Mouse (Mus musculus): ENCODE results near the gene Pak1ip1. TPM values are rescaled to one million over a fixed set of nuclear protein-coding genes. Genes with fewer than 3 reads are reported as not detected.

The Pak1ip1 gene
- polyA plus RNA-seq, 1 experiment from 2014 or later: 78.0 TPM

GRCm38 (mm10) chr13:41047280-41047679 is 46.5 kb downstream of the Pak1ip1 start:
- H3K9ac ChIP-seq (ENCODE audit: low read depth, low read length): no peak overlapping the region
- no peaks in the 10 kb centered on the region for H3K27me3 ChIP-seq (ENCODE audit: control insufficient read depth, insufficient read depth, low read length)
- H3K27ac ChIP-seq (ENCODE audit: low read depth, low read length): no peak overlapping the region
- H3K4me1 ChIP-seq (ENCODE audit: control insufficient read depth, insufficient read depth, low read length): no peaks in the 10 kb centered on the region
- H3K36me3 ChIP-seq (ENCODE audit: control insufficient read depth, insufficient read depth, low read length): no peaks in the 10 kb centered on the region
- no peak for ATAC-seq (ENCODE audit: low FRiP score, low TSS enrichment)
- WGBS: 84% methylated on average over 6 of the region's 6 CpGs
- H3K4me3 ChIP-seq (ENCODE audit: low read length): no peak overlapping the region
- H3K9me3 ChIP-seq (ENCODE audit: control insufficient read depth, low read length): no peaks in the 10 kb centered on the region
- H3K4me2 ChIP-seq (replicated peaks; ENCODE audit: low read depth, low read length): no peak overlapping the region

- 84% methylated on average over 5 of the region's 5 CpGs for WGBS
These were observed 51.1 kb downstream of the Pak1ip1 start for GRCm38 (mm10) chr13:41051965-41052364.

More at GRCm38 (mm10) chr13:41051965-41052364, 51.1 kb downstream of the Pak1ip1 start:
- Histone ChIP-seq H3K27me3 (ENCODE audit: control insufficient read depth, insufficient read depth, low read length) (no peaks in the 10 kb centered on the region), H3K36me3 (ENCODE audit: control insufficient read depth, insufficient read depth, low read length) (no peaks in the 10 kb centered on the region), H3K9ac (ENCODE audit: low read depth, low read length) (no peak overlapping the region), H3K4me2 (replicated peaks; ENCODE audit: low read depth, low read length) (no peak overlapping the region), H3K9me3 (ENCODE audit: control insufficient read depth, low read length) (no peaks in the 10 kb centered on the region), H3K4me3 (ENCODE audit: low read length) (no peak overlapping the region), H3K27ac (ENCODE audit: low read depth, low read length) (no peak overlapping the region), H3K4me1 (ENCODE audit: control insufficient read depth, insufficient read depth, low read length) (no peaks in the 10 kb centered on the region)
- no peak for ATAC-seq (ENCODE audit: low FRiP score, low TSS enrichment)

Other genes starting within 250 kb of the Pak1ip1 start
- 3.4 and 6.9 TPM in 2 replicates for gene Gcnt2, start 141.3 kb upstream of the Pak1ip1 start, polyA plus RNA-seq (2014; fragmentation: Nextera tagmentation; extraction: Ambion mirVana)
- gene Tmem14c, start 15.3 kb downstream of the Pak1ip1 start, polyA plus RNA-seq (2014; fragmentation: Nextera tagmentation; extraction: Ambion mirVana): 225 and 231 TPM in 2 replicates
- 0.50 and 1.2 TPM in 2 replicates for gene Mak, start 78.7 kb downstream of the Pak1ip1 start, polyA plus RNA-seq (2014; fragmentation: Nextera tagmentation; extraction: Ambion mirVana)
- not detected in 2 replicates for gene Gcm2, start 110.0 kb downstream of the Pak1ip1 start, polyA plus RNA-seq (2014; fragmentation: Nextera tagmentation; extraction: Ambion mirVana)
- not detected in 2 replicates for gene Sycp2l, start 113.3 kb downstream of the Pak1ip1 start, polyA plus RNA-seq (2014; fragmentation: Nextera tagmentation; extraction: Ambion mirVana)
- 8.7 and 13.2 TPM in 2 replicates for gene Elovl2, start 219.4 kb downstream of the Pak1ip1 start, polyA plus RNA-seq (2014; fragmentation: Nextera tagmentation; extraction: Ambion mirVana)
- gene Smim13, start 248.8 kb downstream of the Pak1ip1 start, polyA plus RNA-seq (2014; fragmentation: Nextera tagmentation; extraction: Ambion mirVana): 7.2 and 11.0 TPM in 2 replicates